Mouse (Mus musculus): ENCODE data around the gene Idi2.

- TF ChIP-seq POLR2A (IDR thresholded peaks at IDR 0.05; ENCODE audit: extremely low read depth, insufficient read depth, low read length): peak; percentile 68
- TF ChIP-seq CTCF (IDR thresholded peaks at IDR 0.05; ENCODE audit: low read depth, low read length): peak; percentile 78
Observed at GRCm38 (mm10) chr13:8995990-8996786, 43.5 kb downstream of the Idi2 start, which contains the start of gene Gtpbp4.

Measured in liver, adult 2 months (tissue).